Mouse (Mus musculus) stomach, postnatal 0 days (tissue): ENCODE measurements around the gene Lrrk1. TPM values are rescaled to one million over a fixed set of nuclear protein-coding genes. Genes with fewer than 3 reads are reported as not detected.

ENCODE experiments used
- ATAC-seq: fragments of 200-750 bp; cut with Nextera tagmentation; 2 replicates; pipeline ENCODE4 v1.8.0; 2017; ENCODE audit not compliant: low FRiP score, low TSS enrichment
- DNase-seq: peaks from one replicate; pipeline ENCODE4 v3.0.0-alpha.2; 2016; ENCODE audit warnings: low spot score
- H3K27ac ChIP-seq: fragments of 300-500 bp; sonication (generic); replicated peaks from 2 replicates; pipeline ENCODE4 v1.5.1; 2014; ENCODE audit warnings: mild to moderate bottlenecking, control low read depth
- H3K27me3 ChIP-seq: fragments of 300-500 bp; sonication (generic); 2 replicates; pipeline ENCODE4 v1.6.1; 2014; ENCODE audit warnings: low read length; ENCODE audit not compliant: control insufficient read depth, insufficient read depth
- H3K36me3 ChIP-seq: fragments of 300-500 bp; sonication (generic); 2 replicates; pipeline ENCODE4 v1.6.1; 2014; ENCODE audit warnings: low read length, mixed read lengths; ENCODE audit not compliant: control insufficient read depth, insufficient read depth
- H3K4me1 ChIP-seq: fragments of 300-500 bp; sonication (generic); replicated peaks from 2 replicates; pipeline ENCODE4 v1.6.1; 2014; ENCODE audit warnings: antibody characterized with exemption; ENCODE audit not compliant: control insufficient read depth, insufficient read depth
- H3K4me2 ChIP-seq: fragments of 300-500 bp; sonication (generic); replicated peaks from 2 replicates; pipeline ENCODE4 v1.6.1; 2014; ENCODE audit warnings: low read depth, mild to moderate bottlenecking, control low read depth, moderate library complexity
- H3K4me3 ChIP-seq: fragments of 300-500 bp; sonication (generic); 2 replicates; pipeline ENCODE4 v1.5.1; 2014; ENCODE audit warnings: low read depth, low read length, control low read depth
- H3K9ac ChIP-seq: fragments of 300-500 bp; sonication (generic); 2 replicates; pipeline ENCODE4 v1.6.1; 2014; ENCODE audit warnings: mild to moderate bottlenecking, low read length, control low read depth, mixed read lengths
- H3K9me3 ChIP-seq: fragments of 300-500 bp; sonication (generic); 2 replicates; pipeline ENCODE4 v1.6.1; 2016; ENCODE audit warnings: low read length; ENCODE audit not compliant: control insufficient read depth
- CTCF ChIP-seq: IDR thresholded peaks from 2 replicates; pipeline ENCODE4 v1.5.1; 2016; ENCODE audit warnings: antibody characterized with exemption, low read depth, mild to moderate bottlenecking, moderate library complexity
- EP300 ChIP-seq: optimal IDR thresholded peaks from 2 replicates; pipeline ENCODE3; 2016; ENCODE audit warnings: antibody characterized with exemption
- WGBS: fragments of 180-500 bp; shearing (Covaris S2); extraction: QIAGEN DNeasy Blood & Tissue Kit; methylation state at CpG from one replicate; pipeline ENCODE4 v1.1.7; 2014; 5-methylcytosine and 5-hydroxymethylcytosine counted together
- polyA plus RNA-seq: library from polyadenylated mRNA; unstranded; fragments of >200 nt; fragmentation: Nextera tagmentation; extraction: Ambion mirVana; gene quantifications from 2 replicates; pipeline ENCODE4 v1.2.1, GENCODE M21; 2015

Gene Lrrk1
- polyA plus RNA-seq, 1 experiment from 2014 or later = 9.2 TPM

DNA sequence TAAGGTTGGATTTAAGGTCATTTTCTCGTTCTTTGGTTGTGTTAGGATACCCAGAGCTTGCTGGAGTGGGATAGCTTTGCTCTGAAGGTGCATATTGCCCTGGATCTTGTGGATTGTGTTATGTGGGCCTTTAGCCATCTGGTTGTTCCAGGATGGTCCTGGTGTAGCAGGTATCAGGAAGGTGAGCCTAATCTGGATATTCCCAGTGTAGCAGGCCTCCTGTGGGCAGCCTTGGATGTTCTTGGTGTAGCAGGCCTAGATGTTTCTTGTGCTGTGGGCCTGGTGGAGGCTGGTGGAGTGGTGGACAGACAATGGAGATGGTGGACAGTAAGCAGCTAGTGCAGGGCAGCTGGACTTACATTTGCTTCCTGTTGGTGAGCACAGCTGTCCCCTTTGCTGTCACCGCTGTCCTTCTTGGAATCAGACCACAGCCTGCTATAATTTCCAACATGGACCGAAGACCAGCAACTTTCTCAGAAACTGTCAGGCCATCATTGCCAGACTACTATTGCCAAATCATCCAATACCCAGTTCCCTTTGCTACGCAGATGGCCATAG lies 146.2 kb downstream of the Lrrk1 start:
- WGBS = 87% methylated on average over 4 of the region's 4 CpGs
- H3K4me2 ChIP-seq = no peak overlapping the region

DNA sequence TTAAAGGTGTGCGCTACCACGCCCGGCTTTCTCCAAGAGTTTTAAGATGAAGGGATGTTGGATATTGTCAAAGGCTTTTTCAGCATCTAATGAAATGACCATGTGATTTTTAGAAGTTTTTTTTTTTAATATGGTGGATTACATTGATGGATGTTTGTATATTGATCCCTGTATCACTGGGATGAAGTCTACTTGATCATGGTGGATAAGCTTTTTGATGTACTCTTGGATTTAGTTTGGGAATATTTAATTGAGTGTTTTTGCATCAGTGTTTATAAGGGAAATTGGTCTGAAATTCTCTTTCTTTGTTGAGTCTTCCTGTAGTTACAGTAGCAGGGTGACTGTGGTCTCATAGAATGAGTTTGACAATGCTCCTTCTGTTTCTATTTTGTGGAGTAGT lies 150.0 kb downstream of the Lrrk1 start:
- WGBS = 94% methylated on average over 3 of the region's 3 CpGs
- Histone ChIP-seq H3K9me3 (no peaks in the 10 kb centered on the region), H3K27me3 (no peaks in the 10 kb centered on the region), H3K4me2 (no peak overlapping the region), H3K9ac (no peak overlapping the region), H3K4me1 (no peaks in the 10 kb centered on the region), H3K27ac (no peak overlapping the region), H3K4me3 (no peak overlapping the region), H3K36me3 (no peaks in the 10 kb centered on the region)
- TF ChIP-seq EP300 (no peak), CTCF (no peak)
- no peak for DNase-seq
- no peak for ATAC-seq

More for the DNA sequence above, 146.2 kb downstream of the Lrrk1 start:
- H3K36me3 ChIP-seq = no peaks in the 10 kb centered on the region
- no peaks in the 10 kb centered on the region for H3K9me3 ChIP-seq
- DNase-seq = no peak
- no peak for ATAC-seq
- no peak overlapping the region for H3K9ac ChIP-seq
- TF ChIP-seq CTCF (no peak), EP300 (no peak)
- no peak overlapping the region for H3K4me3 ChIP-seq
- H3K27ac ChIP-seq = no peak overlapping the region
- no peaks in the 10 kb centered on the region for H3K27me3 ChIP-seq
- no peaks in the 10 kb centered on the region for H3K4me1 ChIP-seq

DNA sequence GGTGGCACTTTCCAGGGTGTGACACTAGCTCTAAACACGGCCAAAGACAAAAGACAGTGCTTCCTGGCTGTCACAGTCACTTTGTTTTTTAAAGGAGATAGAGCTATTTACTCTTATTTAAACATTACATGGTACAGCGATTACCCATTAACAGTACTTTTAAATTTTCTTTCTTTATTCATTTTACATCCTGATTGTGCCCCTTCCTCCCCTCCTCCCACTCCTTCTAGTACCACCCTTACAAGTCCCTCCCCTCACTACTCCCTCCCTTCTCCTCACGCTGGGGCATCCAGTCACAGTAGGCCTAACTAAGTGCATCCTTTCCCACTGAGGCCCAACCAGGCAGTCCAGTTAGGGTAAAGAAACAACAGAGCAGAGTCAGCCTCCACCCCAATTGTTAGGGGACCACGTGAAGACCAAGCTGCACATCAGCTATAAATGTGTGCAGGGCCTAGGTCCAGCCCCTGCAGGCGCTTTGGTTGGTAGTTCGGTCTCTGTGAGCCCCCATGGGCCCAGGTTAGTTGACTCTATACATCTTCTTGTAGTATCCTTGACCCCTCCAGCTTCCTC lies 154.1 kb downstream of the Lrrk1 start:
- WGBS = 63% methylated on average over 6 of the region's 6 CpGs
- no peak for DNase-seq

DNA sequence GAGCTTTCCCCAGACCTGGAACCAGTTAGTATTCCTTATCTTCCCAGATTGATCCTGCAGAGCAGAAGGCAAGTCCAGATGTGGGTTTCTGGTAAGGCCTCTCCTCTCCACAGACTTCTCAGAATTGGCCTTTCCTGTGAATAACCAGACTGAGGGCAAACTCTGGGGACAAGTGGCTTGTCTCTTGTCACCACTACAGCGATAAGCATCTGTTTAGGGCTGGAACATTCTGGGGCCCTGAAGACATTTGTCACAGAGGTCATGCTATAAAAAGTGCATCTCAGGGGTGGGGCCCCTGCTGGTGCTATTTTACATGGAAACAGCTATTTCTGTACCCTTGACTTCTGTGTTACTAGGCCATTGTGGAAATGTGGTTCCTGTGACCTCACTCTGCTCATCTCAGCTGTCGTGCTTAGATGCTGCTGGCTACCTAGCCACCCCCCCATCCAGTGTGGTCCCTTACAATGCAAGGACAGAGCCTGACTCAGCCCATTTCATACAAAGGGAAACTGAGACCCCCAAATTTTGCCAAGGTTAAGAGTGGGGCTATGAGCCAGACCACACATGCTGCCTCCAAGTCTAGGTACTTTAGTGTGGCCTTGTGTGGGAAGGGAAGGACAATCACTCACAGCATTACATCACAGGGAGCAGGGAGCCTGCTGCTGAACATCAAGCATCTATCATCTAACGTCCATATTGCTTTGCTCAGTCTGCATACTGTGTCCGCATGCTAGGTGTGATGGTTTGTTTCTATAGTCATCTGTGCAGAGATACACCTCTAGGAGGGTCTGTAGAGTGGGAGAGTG lies 154.8 kb downstream of the Lrrk1 start:
- Histone ChIP-seq H3K4me3 (no peak overlapping the region), H3K4me2 (no peak overlapping the region), H3K9ac (no peak overlapping the region), H3K9me3 (no peaks in the 10 kb centered on the region), H3K36me3 (no peaks in the 10 kb centered on the region), H3K27ac (no peak overlapping the region), H3K4me1 (no peaks in the 10 kb centered on the region), H3K27me3 (no peaks in the 10 kb centered on the region)
- DNase-seq = no peak
- ATAC-seq = peak; percentile 31; the same call in 1 of the 2 replicates
- WGBS = 78% methylated on average over 4 of the region's 4 CpGs
- no peak for TF ChIP-seq CTCF
- TF ChIP-seq EP300 = no peak

More for the DNA sequence above, 154.1 kb downstream of the Lrrk1 start:
- Histone ChIP-seq H3K9ac (no peak overlapping the region), H3K4me3 (no peak overlapping the region), H3K27me3 (no peaks in the 10 kb centered on the region), H3K4me2 (no peak overlapping the region), H3K9me3 (no peaks in the 10 kb centered on the region), H3K36me3 (no peaks in the 10 kb centered on the region), H3K27ac (no peak overlapping the region), H3K4me1 (no peaks in the 10 kb centered on the region)
- TF ChIP-seq CTCF (no peak), EP300 (no peak)
- no peak for ATAC-seq

DNA sequence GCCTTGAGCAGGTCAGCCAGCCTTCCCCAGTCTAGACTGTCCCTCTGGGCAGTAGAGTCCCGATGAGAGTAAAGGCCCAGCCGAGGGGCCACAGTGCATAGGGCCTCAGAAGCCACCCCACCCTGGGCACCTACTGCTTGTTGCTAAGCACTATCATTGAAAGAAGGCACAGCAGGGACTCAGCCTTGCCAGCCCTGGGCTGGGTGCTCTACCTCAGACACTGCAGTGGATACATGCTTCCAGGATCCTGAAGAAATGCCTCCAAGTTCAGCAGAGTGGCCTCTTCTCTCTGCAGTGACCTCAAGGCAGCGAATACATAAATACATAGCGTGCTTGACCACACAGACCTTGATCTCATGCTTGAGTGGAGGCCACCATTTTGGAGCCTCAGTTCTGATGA lies 156.3 kb downstream of the Lrrk1 start:
- no peak overlapping the region for H3K27ac ChIP-seq
- WGBS = 82% methylated on average over 4 of the region's 4 CpGs
- no peak for ATAC-seq
- H3K36me3 ChIP-seq = no peaks in the 10 kb centered on the region
- H3K4me1 ChIP-seq = no peaks in the 10 kb centered on the region
- H3K9me3 ChIP-seq = no peaks in the 10 kb centered on the region
- no peak overlapping the region for H3K4me3 ChIP-seq
- H3K9ac ChIP-seq = no peak overlapping the region
- H3K4me2 ChIP-seq = no peak overlapping the region
- no peak for DNase-seq
- TF ChIP-seq CTCF (no peak), EP300 (no peak)
- H3K27me3 ChIP-seq = no peaks in the 10 kb centered on the region
